Mouse (Mus musculus): ENCODE measurements around the gene Gstm7.
"Not testable (repeated sequence)": the region's sequence is repeated elsewhere in the genome, so short reads cannot be mapped to it uniquely, and the experiment has no call there.

The Gstm7 gene

DNA sequence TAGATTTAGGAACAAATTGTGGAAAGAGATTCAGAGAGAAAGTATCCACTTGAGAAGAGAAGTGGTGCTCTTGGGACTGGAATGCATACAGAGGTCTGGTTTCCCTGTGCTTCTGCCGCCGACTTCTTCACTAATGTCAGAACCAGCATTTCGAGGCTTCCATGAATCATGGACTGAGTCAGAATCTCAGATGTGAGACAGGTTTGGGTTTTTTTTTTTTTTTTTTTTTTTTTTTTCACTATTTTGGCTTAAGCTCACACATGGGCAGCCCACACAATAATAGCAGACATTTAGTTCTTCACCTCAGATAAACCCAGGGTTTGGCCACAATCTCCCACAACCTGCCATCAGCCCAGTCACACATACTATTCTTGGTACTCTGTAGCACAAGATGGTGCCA lies 3.7 kb upstream of the Gstm7 start:
- no peak for DNase-seq (ENCODE audit: low spot score)

GRCm38 (mm10) chr3:107932128-107932527 lies 511 bp upstream of the Gstm7 start:
- no peak for DNase-seq (ENCODE audit: low spot score)

DNA sequence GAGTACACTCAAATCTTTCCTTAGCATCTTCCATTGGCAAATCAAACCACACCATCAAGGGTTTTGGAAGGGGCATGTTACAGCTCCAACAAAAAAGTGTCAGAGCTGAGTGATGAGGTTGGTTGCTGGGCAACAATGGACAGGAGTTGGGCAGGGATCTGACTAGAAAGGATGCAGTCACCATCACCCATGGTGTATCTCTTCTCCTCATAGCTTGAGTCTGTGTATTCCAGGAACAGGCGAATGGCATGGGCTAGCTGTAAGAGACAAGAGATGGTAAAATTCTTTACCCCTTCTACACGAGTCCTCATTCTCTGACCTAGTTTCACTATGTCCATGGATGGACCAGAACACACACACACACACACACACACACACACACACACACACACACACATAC lies 483 bp downstream of the Gstm7 start:
- DNase-seq (ENCODE audit: low spot score): no peak

DNA sequence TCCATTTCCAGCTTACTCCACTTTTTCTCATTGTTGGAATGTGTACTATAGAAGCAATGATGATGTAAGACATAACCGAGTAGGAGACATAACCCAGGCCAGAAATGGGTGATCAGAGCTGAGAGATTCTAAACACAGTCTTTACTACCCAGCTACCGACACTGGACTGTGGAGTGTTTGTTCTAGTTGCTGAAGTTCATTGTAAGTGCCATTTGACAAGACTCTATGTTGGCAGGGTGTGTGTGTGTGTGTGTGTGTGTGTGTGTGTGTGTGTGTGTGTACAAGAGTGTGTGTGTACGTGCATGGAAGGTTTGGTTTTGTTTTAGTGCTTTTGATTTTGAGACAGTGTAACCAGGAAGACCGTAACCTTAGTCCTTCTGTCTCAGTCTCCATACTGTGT lies 1.9 kb downstream of the Gstm7 start:
- DNase-seq (ENCODE audit: low spot score): no peak

DNA sequence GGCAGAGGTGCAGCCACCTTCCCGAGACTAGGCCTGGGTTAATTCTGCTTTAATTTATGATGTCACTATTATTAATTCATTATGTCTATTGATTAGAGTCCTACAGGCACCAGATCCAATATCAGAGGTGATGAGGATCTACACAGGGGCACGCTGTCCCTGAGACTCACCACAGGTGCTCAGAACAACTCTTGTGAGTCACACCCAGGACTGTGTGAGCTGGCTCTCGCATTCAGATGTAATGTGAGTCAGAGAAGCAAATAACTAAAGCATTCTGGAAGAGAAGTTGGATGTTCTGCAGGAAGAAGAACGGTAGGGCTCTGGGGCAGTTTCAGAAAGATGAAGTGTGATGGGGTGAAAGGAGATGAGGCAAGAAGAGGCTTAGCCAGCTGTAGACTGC lies 2.4 kb downstream of the Gstm7 start:
- DNase-seq (ENCODE audit: low spot score): no peak

DNA sequence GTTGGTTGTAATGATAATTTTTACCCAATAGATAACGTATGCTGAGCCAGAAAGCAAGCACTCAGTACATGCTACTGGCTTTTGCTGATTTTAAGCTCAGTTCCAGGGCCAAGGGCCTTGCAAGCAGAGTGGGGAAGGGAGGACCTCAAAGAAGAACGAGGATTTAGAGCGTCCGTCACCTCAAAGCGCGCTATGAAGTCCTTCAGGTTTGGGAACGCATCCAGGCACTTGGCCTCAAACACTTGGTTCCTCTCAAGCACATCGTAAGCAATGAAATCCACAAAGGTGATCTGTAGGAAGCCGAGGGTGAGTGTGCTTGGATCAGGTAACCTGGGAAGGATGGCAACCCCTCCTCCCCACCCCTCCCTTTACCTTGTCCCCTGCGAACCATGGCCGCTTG lies 2.9 kb downstream of the Gstm7 start:
- no peak for DNase-seq (ENCODE audit: low spot score)

DNA sequence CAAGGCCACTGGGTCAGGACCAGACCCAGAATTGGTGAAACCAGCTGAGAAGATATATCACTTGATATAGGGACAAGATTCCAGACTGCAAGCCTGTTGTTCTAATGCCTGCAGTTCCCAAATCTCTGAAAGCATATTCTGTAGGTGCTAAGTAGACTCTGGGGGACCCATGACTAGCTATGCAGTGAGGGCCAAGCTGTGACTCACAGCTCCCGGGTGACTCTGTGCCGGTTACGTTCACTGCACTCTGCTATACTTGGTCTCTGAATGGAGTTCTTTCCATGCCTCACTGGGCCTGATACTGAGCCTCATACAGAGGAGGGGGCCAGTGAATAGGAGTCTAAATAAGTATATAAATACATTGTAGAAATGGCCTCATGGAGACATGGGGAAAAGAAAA lies 3.8 kb downstream of the Gstm7 start:
- no peak for DNase-seq (ENCODE audit: low spot score)

DNA sequence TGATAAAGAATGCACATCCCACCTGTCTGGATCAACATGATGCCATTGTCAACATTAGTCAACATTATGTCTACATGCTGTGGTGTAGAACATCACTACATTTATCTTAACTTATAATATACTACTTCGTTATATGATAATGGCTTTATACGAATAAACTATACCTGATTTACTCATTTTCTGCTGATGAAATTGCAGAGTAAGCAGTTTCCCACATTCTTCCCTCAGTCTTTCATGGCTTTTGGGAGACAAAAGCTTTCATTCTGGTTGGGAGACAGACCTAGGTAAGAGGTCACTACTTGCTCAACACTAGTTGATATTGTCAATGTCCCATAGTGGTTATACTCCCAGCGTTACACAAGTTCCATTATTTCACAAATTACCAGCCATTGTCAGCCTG lies 6.3 kb downstream of the Gstm7 start:
- no peak for DNase-seq (ENCODE audit: low spot score)

DNA sequence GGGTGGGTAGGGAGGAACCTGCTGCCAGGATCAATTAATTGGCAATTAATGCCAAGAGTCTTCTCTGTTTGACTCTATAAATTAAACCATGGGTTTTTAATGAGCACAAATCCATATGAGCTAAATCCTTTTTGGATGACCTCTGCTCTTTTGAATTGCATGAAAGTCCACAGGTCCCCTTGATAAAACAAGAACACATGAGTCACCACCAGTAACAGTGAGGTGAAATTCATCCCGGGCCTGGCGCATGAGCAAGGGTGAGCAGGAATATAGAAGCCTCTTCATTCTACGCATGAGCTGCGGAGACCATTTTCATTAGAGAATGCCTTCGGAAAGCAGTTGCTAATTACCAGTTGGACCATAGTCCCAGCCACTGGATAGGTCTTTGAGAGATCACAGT lies 11.3 kb downstream of the Gstm7 start:
- DNase-seq (ENCODE audit: low spot score): no peak

DNA sequence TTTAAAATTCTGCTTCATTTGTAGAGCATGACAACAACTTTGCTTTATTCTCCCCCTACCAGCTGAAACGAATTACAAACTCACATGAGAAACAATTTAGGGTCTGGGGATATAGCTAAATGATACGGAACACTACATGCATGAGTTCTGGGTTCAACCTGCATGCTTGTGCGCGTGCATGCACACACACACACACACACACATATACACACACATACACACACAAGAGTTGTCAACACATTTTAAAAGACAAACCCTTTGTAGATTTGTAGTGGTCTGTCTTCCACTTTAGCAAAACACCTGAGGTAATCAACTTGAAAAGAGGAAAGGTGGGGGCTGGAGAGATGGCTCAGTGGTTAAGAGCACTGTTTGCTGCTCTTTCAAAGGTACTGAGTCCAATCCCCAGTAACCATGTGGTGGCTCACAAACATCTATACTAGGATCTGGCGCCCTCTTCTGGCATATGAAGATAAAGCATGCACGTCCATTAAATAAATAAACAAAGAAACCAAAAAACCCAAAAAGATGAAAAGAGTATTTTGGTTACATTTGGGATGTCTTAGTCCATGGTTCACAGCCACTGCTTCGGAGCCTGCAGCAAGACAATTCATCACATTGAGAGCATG lies 13.7 kb downstream of the Gstm7 start:
- DNase-seq (ENCODE audit: low spot score): peak; percentile 87

DNA sequence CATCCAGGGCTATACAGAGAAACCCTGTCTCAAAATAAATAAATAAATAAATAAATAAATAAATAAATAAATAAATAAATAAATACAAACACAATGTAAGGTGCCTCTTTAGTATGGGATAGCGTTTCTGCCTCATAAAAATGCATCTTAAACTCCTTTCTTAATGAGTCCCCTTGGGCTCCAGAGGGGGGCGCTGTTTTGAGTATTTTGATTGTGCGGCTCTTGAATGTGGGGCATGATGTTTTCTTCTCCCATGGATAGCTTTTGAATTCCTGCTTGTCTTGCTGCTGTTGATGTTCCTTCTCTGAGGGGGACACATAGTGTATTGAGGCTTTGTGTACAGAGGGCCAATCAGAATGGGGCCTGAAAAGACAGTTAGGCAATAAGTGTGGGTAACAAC lies 14.5 kb downstream of the Gstm7 start:
- peak; percentile 17 for DNase-seq (ENCODE audit: low spot score)

DNA sequence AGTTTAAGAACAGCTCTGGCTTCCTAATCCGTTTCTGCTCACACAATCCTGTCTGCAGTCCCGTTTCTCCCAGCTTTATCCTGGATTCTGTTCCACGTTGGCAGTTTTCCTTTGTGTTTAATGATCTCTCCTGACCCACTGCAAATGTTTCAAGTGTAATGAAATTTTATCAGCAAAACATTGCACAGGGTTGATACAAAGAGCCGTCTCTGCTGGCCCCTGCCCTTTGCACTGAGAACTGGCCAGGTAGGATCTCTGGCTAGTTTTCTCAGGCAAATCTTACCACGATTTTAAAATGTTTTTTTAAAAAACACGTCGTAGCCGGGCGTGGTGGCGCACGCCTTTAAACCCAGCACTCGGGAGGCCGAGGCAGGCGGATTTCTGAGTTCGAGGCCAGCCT lies 14.9 kb downstream of the Gstm7 start:
- DNase-seq (ENCODE audit: low spot score): no peak

DNA sequence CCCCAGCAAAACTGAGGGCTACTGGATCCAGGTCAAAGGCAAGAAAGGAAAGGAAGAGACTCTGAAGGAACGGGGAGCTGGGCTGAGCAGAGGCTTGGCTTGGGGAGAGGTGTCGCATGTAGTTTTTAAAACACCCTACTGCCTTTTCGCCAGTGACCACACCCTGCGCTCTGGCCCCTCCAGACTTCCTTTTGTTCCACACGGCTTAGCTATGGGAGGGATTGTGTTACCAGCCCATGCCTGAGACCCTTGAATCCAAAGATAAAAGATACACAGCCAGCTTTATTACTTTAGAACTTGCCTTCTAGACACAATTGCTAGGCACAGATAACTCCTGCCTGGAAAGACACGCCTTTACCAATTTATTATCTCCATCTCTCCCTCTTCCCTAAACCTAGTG lies 25.7 kb downstream of the Gstm7 start:
- DNase-seq (ENCODE audit: low spot score): no peak

DNA sequence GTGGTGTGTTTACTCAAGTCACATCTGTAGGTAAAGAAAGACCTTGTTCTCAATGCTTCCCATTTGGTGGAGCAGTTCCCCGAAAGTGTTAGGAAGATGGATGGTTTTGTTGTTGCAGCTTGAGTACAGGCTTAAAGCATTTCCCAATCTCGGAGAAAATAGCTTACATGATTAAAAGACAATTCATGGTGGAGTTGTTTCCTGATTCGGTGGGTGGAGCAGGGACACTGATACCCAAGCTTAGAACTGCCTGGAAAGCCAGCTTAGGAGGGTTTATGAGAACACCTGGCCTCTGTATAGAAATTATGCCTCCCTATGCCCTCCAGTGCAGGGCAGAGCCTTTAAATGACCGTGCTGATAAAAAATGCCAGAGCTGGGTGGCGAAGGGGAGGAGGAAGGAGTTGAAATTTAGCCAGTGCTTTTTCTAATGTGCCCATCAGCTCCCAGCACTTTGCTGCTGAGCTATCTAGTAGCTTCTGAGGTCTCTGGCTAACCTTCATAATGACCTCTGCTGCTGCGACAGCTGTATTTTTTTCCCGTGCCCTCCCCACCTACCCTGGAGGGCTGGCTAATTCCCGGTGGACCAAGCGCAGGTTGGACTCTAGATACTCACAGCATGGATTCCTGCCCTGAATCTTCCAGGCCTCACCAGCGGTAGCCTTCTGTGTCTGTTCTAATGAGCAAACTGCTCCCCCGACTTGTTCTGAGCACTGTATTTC lies 30.5 kb downstream of the Gstm7 start:
- no peak for DNase-seq (ENCODE audit: low spot score)

DNA sequence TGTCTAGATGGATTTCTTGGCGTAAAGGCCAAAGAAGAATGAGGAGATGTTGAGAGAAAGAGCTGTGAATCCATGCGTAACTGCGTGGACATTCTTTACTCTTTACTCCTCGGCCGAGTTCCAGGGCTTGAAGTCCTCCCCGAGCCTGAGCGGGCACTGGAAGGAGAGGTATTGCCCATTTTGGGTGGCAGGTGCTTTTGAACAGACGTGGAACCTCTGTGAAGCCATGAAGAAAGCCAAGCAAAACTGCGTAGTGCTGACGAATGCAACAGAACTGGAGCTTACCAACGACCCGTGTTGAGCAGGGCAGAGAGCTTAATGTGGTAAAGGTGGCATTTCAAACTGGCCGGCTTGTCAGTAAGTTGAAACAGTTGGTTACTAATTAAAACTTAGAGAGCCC lies 32.9 kb downstream of the Gstm7 start:
- DNase-seq (ENCODE audit: low spot score): no peak

- peak; percentile 89 for DNase-seq (ENCODE audit: low spot score)
These were observed 35.7 kb downstream of the Gstm7 start, which contains the start of gene Gstm5 for GRCm38 (mm10) chr3:107895720-107896569. Gstm5 (plus strand) TSS chr3:107895821.

- DNase-seq (ENCODE audit: low spot score): no peak
These were observed 36.4 kb downstream of the Gstm7 start for GRCm38 (mm10) chr3:107895194-107895719.

GRCm38 (mm10) chr3:107889236-107889635 lies 42.4 kb downstream of the Gstm7 start:
- DNase-seq (ENCODE audit: low spot score): not testable (repeated sequence)

GRCm38 (mm10) chr3:107887674-107888495 lies 43.7 kb downstream of the Gstm7 start:
- no peak for DNase-seq (ENCODE audit: low spot score)

- no peak for DNase-seq (ENCODE audit: low spot score)
These were observed 53.6 kb downstream of the Gstm7 start for GRCm38 (mm10) chr3:107877747-107878736.

DNA sequence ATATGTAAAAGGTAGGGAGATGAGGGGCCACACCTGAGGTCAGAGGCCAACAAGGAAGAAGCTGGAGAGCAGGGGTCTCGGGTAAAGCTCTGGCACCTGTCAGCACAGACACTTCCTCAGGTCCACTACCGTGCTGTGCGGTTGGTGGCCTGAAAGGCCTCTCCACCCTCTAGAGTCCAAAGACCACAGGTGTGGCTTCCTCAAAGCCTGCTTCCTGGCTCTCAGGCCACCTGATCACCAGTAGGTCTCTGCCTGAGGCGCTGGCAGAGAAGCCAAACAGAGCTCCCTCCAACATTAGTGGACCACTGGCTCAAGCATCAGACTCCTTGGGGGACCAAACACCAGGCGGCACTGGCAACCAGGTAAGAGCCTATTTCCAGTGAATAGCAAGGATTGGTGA lies 54.6 kb downstream of the Gstm7 start, which contains the start of gene Eps8l3:
Gene Eps8l3 (plus strand): TSS at position 225 of the 400 bp plus-strand sequence.
- no peak for DNase-seq (ENCODE audit: low spot score)
